Mouse (Mus musculus): Measurements from ENCODE around the gene Psmb7. TPM values are rescaled to one million over a fixed set of nuclear protein-coding genes. Genes with fewer than 3 reads are reported as not detected.

Gene Psmb7
- polyA plus RNA-seq, 1 experiment from 2014 or later, result 234 TPM

DNA sequence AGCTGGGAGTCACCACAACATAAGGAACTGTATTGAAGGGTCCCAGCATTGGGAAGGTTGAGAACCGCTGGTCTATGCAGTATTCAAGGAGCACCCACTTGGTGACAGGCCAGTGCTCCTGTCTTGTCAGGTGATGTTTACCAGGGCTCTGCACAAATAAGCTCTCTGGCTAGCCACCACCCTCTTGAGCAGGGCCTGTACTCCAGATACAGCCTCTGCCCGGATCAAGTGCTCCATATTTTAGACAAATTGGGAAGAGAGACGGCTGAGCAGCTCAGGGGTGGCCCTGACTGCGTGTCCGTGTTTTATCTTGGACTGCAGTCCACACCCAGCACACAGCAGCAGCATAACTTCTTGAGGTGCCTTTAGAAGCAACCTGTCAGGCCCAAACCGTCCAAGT lies 57.2 kb downstream of the Psmb7 start:
- Histone ChIP-seq H3K4me2 (ENCODE audit: low read depth, low read length) (no peak overlapping the region), H3K27ac (ENCODE audit: low read length) (no peak overlapping the region), H3K36me3 (ENCODE audit: control insufficient read depth, insufficient read depth, low read length) (peaks cover 18% of the 10 kb centered on the region; the same call in 1 of the 2 replicates), H3K4me1 (ENCODE audit: control insufficient read depth, insufficient read depth, low read length) (no peaks in the 10 kb centered on the region), H3K4me3 (ENCODE audit: low read length) (no peak overlapping the region), H3K27me3 (replicated peaks; ENCODE audit: control insufficient read depth, insufficient read depth, low read length) (no peaks in the 10 kb centered on the region), H3K9ac (ENCODE audit: low read depth, low read length) (no peak overlapping the region), H3K9me3 (ENCODE audit: control insufficient read depth, low read length) (no peaks in the 10 kb centered on the region)
- ATAC-seq, result no peak
- WGBS, result 68% methylated on average over 6 of the region's 6 CpGs

DNA sequence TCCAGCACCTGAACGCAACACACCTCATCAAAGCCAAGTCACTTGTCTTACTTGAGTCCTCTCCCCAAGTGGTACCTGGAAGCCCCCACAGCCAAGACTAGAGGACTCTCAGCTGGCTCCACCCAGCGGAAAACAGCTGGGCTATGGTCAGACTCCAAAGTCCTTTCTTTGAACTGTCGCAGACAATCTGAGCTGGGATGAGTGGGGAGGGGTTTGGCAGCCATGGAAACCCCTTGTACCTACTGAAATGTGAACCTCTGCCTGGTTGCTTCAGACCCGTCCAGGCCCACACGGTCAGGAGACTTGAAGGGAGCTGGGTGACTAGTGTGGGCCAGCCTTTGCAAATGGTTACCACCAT lies 58.5 kb downstream of the Psmb7 start:
- H3K4me1 ChIP-seq (ENCODE audit: control insufficient read depth, insufficient read depth, low read length), result no peaks in the 10 kb centered on the region
- ATAC-seq, result peak; percentile 57
- no peak overlapping the region for H3K4me3 ChIP-seq (ENCODE audit: low read length)
- H3K36me3 ChIP-seq (ENCODE audit: control insufficient read depth, insufficient read depth, low read length), result peaks cover 21% of the 10 kb centered on the region
- WGBS, result 42% methylated on average over 5 of the region's 5 CpGs
- no peaks in the 10 kb centered on the region for H3K9me3 ChIP-seq (ENCODE audit: control insufficient read depth, low read length)
- H3K4me2 ChIP-seq (ENCODE audit: low read depth, low read length), result no peak overlapping the region
- no peaks in the 10 kb centered on the region for H3K27me3 ChIP-seq (replicated peaks; ENCODE audit: control insufficient read depth, insufficient read depth, low read length)
- no peak overlapping the region for H3K9ac ChIP-seq (ENCODE audit: low read depth, low read length)
- no peak overlapping the region for H3K27ac ChIP-seq (ENCODE audit: low read length)

DNA sequence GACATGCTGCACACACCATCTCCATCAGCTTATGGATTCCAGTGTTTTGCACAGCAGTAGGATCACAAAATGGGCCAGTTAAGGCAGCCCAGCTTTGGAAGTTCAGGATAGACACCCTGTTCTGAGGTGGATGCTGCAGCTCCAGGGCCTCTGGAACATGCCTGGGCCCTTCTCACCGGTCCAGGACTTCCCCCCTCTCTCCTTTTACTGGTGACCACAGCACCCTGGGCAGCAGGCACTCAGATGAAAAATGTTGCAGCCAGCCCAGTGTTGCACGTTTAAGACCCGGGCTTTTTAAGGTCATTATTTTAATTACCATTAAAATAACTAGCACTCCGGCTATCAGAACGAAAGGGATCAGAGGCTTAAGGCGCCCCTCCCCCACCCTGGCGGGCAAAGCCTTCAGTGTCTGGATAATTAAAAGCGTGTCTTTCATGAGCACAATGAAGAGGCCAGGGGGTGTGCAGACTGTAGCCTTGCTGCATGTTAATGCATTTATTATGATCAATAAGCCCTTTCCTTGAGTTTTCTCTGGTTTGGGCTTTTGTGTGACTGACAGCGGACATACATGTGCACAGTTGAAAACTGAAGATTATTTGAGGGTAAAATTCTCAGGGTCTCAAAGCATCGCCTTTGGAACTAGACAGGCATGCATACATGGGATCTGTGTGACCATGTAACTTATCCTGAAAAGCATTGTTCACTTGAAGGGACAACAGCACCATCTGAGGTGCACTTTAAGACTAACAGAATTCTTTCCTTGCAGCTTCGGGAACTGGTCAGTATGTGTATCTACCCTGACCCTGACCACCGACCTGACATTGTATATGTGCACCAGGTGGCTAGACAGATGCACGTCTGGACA lies 59.1 kb downstream of the Psmb7 start:
- H3K4me2 ChIP-seq (ENCODE audit: low read depth, low read length), result no peak overlapping the region
- H3K27me3 ChIP-seq (replicated peaks; ENCODE audit: control insufficient read depth, insufficient read depth, low read length), result no peaks in the 10 kb centered on the region
- H3K36me3 ChIP-seq (ENCODE audit: control insufficient read depth, insufficient read depth, low read length), result peaks cover 17% of the 10 kb centered on the region
- no peaks in the 10 kb centered on the region for H3K9me3 ChIP-seq (ENCODE audit: control insufficient read depth, low read length)
- no peak overlapping the region for H3K4me3 ChIP-seq (ENCODE audit: low read length)
- H3K9ac ChIP-seq (ENCODE audit: low read depth, low read length), result no peak overlapping the region
- no peaks in the 10 kb centered on the region for H3K4me1 ChIP-seq (ENCODE audit: control insufficient read depth, insufficient read depth, low read length)
- no peak overlapping the region for H3K27ac ChIP-seq (ENCODE audit: low read length)
- peak; percentile 29 for ATAC-seq
- 66% methylated on average over 13 of the region's 13 CpGs for WGBS

DNA sequence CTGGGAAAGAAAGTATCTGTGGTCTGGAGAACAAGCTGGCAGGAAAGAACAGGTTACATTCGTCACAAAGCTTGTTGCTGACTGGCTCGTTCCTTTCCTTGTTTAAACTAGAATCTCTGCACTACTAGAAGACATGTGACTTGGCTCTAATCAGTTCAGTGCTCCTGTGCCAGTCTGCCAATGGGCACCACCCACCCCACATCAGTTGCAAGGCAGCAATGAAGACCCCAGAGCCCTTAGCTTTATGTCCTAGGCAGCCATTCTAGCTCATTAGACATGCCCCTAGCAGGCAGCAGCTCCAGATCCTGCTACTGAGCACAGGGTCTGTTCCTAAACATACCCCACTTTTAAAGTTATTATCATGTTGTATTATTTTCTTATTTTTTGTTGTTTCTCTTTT lies 59.9 kb downstream of the Psmb7 start:
- 74% methylated on average over 2 of the region's 2 CpGs for WGBS
- H3K4me2 ChIP-seq (ENCODE audit: low read depth, low read length), result no peak overlapping the region
- H3K27ac ChIP-seq (ENCODE audit: low read length), result no peak overlapping the region
- H3K36me3 ChIP-seq (ENCODE audit: control insufficient read depth, insufficient read depth, low read length), result peaks cover 17% of the 10 kb centered on the region
- no peak for ATAC-seq
- H3K9ac ChIP-seq (ENCODE audit: low read depth, low read length), result no peak overlapping the region
- no peaks in the 10 kb centered on the region for H3K4me1 ChIP-seq (ENCODE audit: control insufficient read depth, insufficient read depth, low read length)
- no peaks in the 10 kb centered on the region for H3K27me3 ChIP-seq (replicated peaks; ENCODE audit: control insufficient read depth, insufficient read depth, low read length)
- no peak overlapping the region for H3K4me3 ChIP-seq (ENCODE audit: low read length)
- H3K9me3 ChIP-seq (ENCODE audit: control insufficient read depth, low read length), result no peaks in the 10 kb centered on the region

DNA sequence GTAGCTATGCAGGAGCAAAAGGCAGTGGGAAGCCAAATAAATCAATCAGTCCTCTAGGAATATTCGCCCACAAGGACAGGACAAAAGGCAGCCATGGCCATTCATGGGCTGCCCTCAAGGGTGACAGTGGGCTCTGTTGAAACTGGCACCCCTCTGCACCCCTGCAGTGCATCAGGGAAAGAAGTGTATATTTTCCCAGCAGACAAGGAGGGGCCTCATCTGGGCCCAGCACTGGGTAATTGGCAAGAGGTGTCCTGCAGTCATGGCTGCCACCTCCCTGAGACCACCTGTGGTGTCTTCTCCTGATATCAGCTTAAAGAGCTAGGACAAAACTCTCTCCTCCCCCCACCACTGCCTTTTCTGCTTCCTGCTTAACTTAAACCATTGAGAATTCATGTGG lies 64.4 kb downstream of the Psmb7 start:
- Histone ChIP-seq H3K9me3 (ENCODE audit: control insufficient read depth, low read length) (no peaks in the 10 kb centered on the region), H3K36me3 (ENCODE audit: control insufficient read depth, insufficient read depth, low read length) (peaks cover 11% of the 10 kb centered on the region), H3K4me3 (ENCODE audit: low read length) (no peak overlapping the region), H3K27me3 (replicated peaks; ENCODE audit: control insufficient read depth, insufficient read depth, low read length) (no peaks in the 10 kb centered on the region), H3K4me1 (ENCODE audit: control insufficient read depth, insufficient read depth, low read length) (no peaks in the 10 kb centered on the region), H3K4me2 (ENCODE audit: low read depth, low read length) (no peak overlapping the region), H3K27ac (ENCODE audit: low read length) (peak overlapping the region; percentile 35; the same call in 1 of the 2 replicates), H3K9ac (ENCODE audit: low read depth, low read length) (no peak overlapping the region)
- ATAC-seq, result no peak
- WGBS, result 47% methylated on average over 1 of the region's 1 CpGs

DNA sequence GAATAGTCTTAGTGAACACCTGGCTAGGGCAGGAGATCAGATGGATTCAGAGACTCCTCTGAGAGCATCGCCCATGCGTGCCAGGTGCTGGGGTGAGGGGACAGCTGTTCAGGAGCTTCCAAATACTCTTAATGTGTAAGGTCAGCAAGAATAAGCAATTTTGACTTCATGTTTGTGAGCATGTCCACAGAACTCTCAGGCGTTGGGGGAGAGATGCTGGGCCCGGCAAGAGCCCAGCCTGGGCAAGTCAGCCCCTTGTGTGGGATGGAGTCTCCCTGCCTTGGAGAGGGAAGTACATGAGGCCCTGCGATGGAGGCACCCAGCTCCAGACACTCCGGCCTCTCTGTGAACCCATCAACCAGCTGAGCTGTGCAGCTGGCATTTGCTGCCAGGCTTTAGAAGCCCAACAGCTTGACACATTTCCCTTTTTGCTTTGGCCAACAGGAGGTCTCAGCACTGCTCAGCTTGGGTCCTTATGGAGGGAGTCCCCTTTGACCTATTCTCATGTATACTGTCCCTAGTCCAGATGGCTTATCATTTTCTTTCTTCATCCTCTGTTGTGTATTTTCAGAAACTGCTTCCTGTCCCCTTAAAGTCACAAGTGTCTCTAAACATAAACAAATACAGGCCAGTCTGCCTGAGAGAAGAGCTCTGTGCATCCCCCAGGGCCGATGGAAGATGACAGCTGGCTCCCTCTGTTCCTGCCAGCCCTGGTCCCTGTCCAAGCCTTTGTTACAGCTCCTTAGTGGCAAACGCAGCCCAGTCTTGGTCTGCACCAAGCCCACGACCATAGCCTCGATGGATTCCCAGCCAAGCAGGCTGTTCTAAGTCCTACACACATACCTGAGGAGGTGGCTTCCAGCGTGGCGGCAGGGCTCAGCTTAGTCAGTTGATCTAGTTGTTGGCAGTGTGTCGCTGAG lies 65.0 kb downstream of the Psmb7 start:
- WGBS, result 53% methylated on average over 13 of the region's 13 CpGs
- Histone ChIP-seq H3K4me3 (ENCODE audit: low read length) (no peak overlapping the region), H3K27ac (ENCODE audit: low read length) (peak overlapping the region; percentile 35)

DNA sequence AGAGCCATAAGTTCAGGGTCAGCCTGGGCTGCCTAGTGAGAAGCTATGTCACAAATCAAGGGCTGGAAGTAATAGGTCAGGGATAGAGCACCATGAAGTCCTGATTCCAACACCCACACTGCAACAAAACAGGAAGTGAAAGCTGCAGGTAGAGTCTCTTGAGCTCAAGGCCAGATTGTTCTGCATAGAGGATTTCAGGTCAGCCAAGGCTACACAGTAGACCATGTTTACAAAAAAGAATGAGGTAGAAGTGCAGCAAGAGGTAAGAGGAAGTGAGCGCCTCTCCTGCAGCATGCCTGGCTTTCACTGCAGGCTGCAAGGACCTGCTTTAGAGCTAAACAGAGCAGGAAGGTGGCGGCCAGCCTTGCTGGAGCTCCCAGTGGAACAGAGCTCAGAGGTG lies 69.2 kb downstream of the Psmb7 start:
- ATAC-seq, result no peak
- Histone ChIP-seq H3K9ac (ENCODE audit: low read depth, low read length) (no peak overlapping the region), H3K4me2 (ENCODE audit: low read depth, low read length) (no peak overlapping the region), H3K27me3 (replicated peaks; ENCODE audit: control insufficient read depth, insufficient read depth, low read length) (no peaks in the 10 kb centered on the region), H3K27ac (ENCODE audit: low read length) (no peak overlapping the region), H3K4me3 (ENCODE audit: low read length) (no peak overlapping the region), H3K36me3 (ENCODE audit: control insufficient read depth, insufficient read depth, low read length) (peaks cover 2% of the 10 kb centered on the region), H3K4me1 (ENCODE audit: control insufficient read depth, insufficient read depth, low read length) (no peaks in the 10 kb centered on the region), H3K9me3 (ENCODE audit: control insufficient read depth, low read length) (no peaks in the 10 kb centered on the region)
- 91% methylated on average over 2 of the region's 2 CpGs for WGBS

More for the DNA sequence above, 65.0 kb downstream of the Psmb7 start:
- no peak overlapping the region for H3K9ac ChIP-seq (ENCODE audit: low read depth, low read length)
- no peaks in the 10 kb centered on the region for H3K27me3 ChIP-seq (replicated peaks; ENCODE audit: control insufficient read depth, insufficient read depth, low read length)
- H3K4me2 ChIP-seq (ENCODE audit: low read depth, low read length), result no peak overlapping the region
- no peaks in the 10 kb centered on the region for H3K9me3 ChIP-seq (ENCODE audit: control insufficient read depth, low read length)
- peaks cover 11% of the 10 kb centered on the region for H3K36me3 ChIP-seq (ENCODE audit: control insufficient read depth, insufficient read depth, low read length)
- peak; percentile 54 for ATAC-seq
- H3K4me1 ChIP-seq (ENCODE audit: control insufficient read depth, insufficient read depth, low read length), result no peaks in the 10 kb centered on the region

DNA sequence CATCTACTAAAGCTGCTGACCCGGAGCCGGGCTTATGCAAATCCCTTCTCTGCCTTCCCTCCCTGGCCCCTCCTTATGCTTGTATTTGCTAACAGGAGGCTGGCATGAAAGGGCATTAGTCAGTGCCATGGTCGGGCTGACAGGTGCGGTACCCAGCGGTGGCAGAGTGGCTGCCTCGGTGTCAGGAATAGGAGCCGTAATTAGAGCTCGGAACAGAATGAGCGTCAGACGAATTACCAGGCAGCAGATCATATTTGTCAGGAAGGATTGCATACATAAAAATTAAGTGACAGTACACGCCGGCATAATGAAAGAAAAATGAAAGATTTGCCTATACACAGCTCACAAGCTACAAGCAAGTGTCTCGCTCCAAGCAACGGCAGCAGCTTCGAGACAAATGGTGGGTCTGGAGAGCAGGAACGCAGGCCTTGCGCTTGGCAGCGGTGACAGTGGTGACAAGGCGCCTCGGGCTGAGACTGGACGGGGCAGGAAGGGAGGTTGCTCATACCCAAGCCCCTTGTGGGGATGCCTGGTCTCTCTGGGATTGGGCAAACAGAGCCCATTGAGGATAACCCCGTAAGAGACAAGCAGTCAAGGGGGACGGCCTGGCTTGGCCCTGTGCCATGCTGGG lies 71.8 kb downstream of the Psmb7 start:
- WGBS, result 87% methylated on average over 23 of the region's 23 CpGs
- H3K36me3 ChIP-seq (ENCODE audit: control insufficient read depth, insufficient read depth, low read length), result peaks cover 11% of the 10 kb centered on the region

DNA sequence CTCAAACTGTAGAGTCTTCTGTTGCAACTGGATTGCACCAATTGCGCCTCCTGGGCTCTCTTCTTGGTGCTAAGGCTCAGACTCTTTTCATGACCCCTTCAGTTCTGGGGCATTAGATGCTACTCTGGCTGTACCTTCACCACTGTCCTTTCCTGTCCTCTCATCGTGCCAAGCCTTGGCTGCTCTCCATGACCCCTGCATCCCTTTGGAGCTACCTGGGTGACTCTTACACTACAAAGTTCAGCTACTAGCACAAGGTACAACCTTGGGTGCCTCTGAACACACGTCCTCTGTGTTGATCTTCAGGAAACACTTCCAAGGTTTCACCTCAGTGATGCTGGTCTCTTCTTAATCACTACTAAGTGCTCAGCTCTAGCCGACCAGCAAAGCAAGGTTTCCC lies 81.3 kb downstream of the Psmb7 start:
- no peak for ATAC-seq
- no peak overlapping the region for H3K4me2 ChIP-seq (ENCODE audit: low read depth, low read length)
- peaks cover 27% of the 10 kb centered on the region for H3K36me3 ChIP-seq (ENCODE audit: control insufficient read depth, insufficient read depth, low read length)
- H3K4me1 ChIP-seq (ENCODE audit: control insufficient read depth, insufficient read depth, low read length), result no peaks in the 10 kb centered on the region
- no peaks in the 10 kb centered on the region for H3K27me3 ChIP-seq (replicated peaks; ENCODE audit: control insufficient read depth, insufficient read depth, low read length)
- H3K27ac ChIP-seq (ENCODE audit: low read length), result no peak overlapping the region
- H3K9ac ChIP-seq (ENCODE audit: low read depth, low read length), result no peak overlapping the region
- H3K9me3 ChIP-seq (ENCODE audit: control insufficient read depth, low read length), result no peaks in the 10 kb centered on the region
- no peak overlapping the region for H3K4me3 ChIP-seq (ENCODE audit: low read length)
- WGBS, result 92% methylated on average over 4 of the region's 4 CpGs

More for the DNA sequence above, 71.8 kb downstream of the Psmb7 start:
- no peak for ATAC-seq
- H3K27ac ChIP-seq (ENCODE audit: low read length), result no peak overlapping the region
- no peaks in the 10 kb centered on the region for H3K27me3 ChIP-seq (replicated peaks; ENCODE audit: control insufficient read depth, insufficient read depth, low read length)
- H3K9ac ChIP-seq (ENCODE audit: low read depth, low read length), result no peak overlapping the region
- no peak overlapping the region for H3K4me2 ChIP-seq (ENCODE audit: low read depth, low read length)
- no peaks in the 10 kb centered on the region for H3K4me1 ChIP-seq (ENCODE audit: control insufficient read depth, insufficient read depth, low read length)
- no peak overlapping the region for H3K4me3 ChIP-seq (ENCODE audit: low read length)
- H3K9me3 ChIP-seq (ENCODE audit: control insufficient read depth, low read length), result no peaks in the 10 kb centered on the region
